Comparison of ENCODE assay signal across 8 mouse cellular contexts in the genomic region with DNA sequence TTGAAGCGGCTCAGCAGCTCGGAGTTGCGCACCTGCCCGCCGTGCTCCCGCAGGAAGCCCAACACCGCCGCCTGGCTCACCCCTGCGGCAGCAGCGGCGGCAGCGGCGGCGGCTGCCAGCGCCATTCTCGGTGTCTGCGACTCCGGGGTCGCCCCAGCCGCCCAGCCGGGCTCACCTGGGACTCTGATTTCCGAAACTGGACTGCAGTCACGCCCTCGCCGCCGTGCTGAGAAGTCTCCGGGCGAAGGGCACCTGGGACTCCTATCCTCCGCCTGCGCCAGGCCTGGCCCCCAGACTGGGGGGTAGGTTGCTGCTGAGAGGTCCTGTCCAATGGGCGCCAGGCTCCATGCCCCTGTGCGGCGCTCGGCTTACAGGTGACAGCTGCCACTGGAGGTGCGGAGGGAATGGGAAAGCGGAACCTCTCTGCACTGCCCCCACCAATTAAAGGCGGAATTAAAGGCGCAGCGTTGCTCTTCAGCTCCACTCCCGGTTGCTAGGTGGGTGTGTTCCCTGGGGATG. TPM values are rescaled to one million over a fixed set of nuclear protein-coding genes. Genes with fewer than 3 reads are reported as not detected.
A peak's percentile ranks its signal among the peaks of the same experiment; 100 is the strongest.
DNase-seq lines count a peak whose midpoint lies in the region; ATAC-seq and TF ChIP-seq lines count a peak whose summit lies in the region.

A gene (plus strand): TSS at position 384 of the 519 bp plus-strand sequence.
A gene (minus strand): TSS at position 492 of the 519 bp plus-strand sequence.

- WGBS in heart, embryonic 12.5 days, result 4% methylated on average over 40 of the region's 40 CpGs
- WGBS in cerebellum, adult 2 months, result 1% methylated on average over 40 of the region's 40 CpGs
- 2% methylated on average over 40 of the region's 40 CpGs for WGBS in kidney, postnatal 0 days
- WGBS in midbrain, postnatal 0 days, result 2% methylated on average over 37 of the region's 40 CpGs

- H3K9me3 ChIP-seq in heart, embryonic 12.5 days (replicated peaks), result no peaks in the 10 kb centered on the region
- no peaks in the 10 kb centered on the region for H3K9me3 ChIP-seq in kidney, postnatal 0 days (replicated peaks; ENCODE audit: low read length)
- H3K9me3 ChIP-seq in midbrain, postnatal 0 days (ENCODE audit: low read length), result no peaks in the 10 kb centered on the region

- no peak; the same call in 1 of the 2 replicates for TF ChIP-seq CTCF in cerebellum, adult 2 months (IDR thresholded peaks at IDR 0.05; ENCODE audit: borderline replicate concordance, insufficient read depth, low read depth, low read length)
- TF ChIP-seq CTCF in kidney, postnatal 0 days (IDR thresholded peaks at IDR 0.05; ENCODE audit: low read depth), result no peak; the same call in 1 of the 2 replicates
- TF ChIP-seq CTCF in midbrain, postnatal 0 days (IDR thresholded peaks at IDR 0.05), result peak; percentile 31

- H3K9ac ChIP-seq in heart, embryonic 12.5 days, result peak within 1 kb of the TSS; percentile 54
- H3K9ac ChIP-seq in kidney, postnatal 0 days (ENCODE audit: low read depth, low read length), result peak within 1 kb of the TSS; percentile 37; the same call in 1 of the 2 replicates
- H3K9ac ChIP-seq in midbrain, postnatal 0 days (replicated peaks; ENCODE audit: low read length, poor library complexity, severe bottlenecking), result peak within 1 kb of the TSS; percentile 70

- H3K4me1 ChIP-seq in heart, embryonic 12.5 days (replicated peaks), result peaks cover 19% of the 10 kb centered on the region
- H3K4me1 ChIP-seq in cerebellum, adult 2 months (ENCODE audit: control insufficient read depth, insufficient read depth, low read length), result peaks cover 6% of the 10 kb centered on the region; the same call in 1 of the 2 replicates
- peaks cover 10% of the 10 kb centered on the region for H3K4me1 ChIP-seq in kidney, postnatal 0 days (replicated peaks; ENCODE audit: insufficient read depth, low read length)
- peaks cover 9% of the 10 kb centered on the region; the same call in 1 of the 2 replicates for H3K4me1 ChIP-seq in midbrain, postnatal 0 days (ENCODE audit: insufficient read depth, low read length)

- no peak for DNase-seq in heart, adult 8-10 months (ENCODE audit: low spot score)
- peak; percentile 86 to 90 for DNase-seq in cerebellum, adult 2 months
- peak; percentile 52 to 61 for DNase-seq in frontal cortex, postnatal 14 days (ENCODE audit: low spot score in 2 of 2)
- DNase-seq in kidney, postnatal 0 days (ENCODE audit: low spot score), result no peak
- peak; percentile 82 for DNase-seq in liver
- peak; percentile 72 for DNase-seq in midbrain, postnatal 0 days (ENCODE audit: low spot score)

- H3K4me3 ChIP-seq in heart, embryonic 12.5 days, result peak within 1 kb of the TSS; percentile 55
- peak within 1 kb of the TSS; percentile 67 for H3K4me3 ChIP-seq in cerebellum, adult 2 months (replicated peaks; ENCODE audit: insufficient read depth, low read depth, low read length)
- peak within 1 kb of the TSS; percentile 43 for H3K4me3 ChIP-seq in kidney, postnatal 0 days (replicated peaks; ENCODE audit: low read depth, low read length)
- H3K4me3 ChIP-seq in midbrain, postnatal 0 days (ENCODE audit: low read depth, low read length), result peak within 1 kb of the TSS; percentile 62

- TF ChIP-seq POLR2A in cerebellum, adult 2 months (IDR thresholded peaks at IDR 0.05; ENCODE audit: borderline replicate concordance, insufficient read depth, low read length), result peak; percentile 51; the same call in 1 of the 2 replicates

- no peaks in the 10 kb centered on the region for H3K36me3 ChIP-seq in heart, embryonic 12.5 days
- H3K36me3 ChIP-seq in kidney, postnatal 0 days (ENCODE audit: insufficient read depth, low read length), result no peaks in the 10 kb centered on the region
- H3K36me3 ChIP-seq in midbrain, postnatal 0 days (ENCODE audit: insufficient read depth, low read length), result no peaks in the 10 kb centered on the region

- no peak within 1 kb of the TSS for H3K27ac ChIP-seq in heart, embryonic 12.5 days (ENCODE audit: poor library complexity, severe bottlenecking)
- H3K27ac ChIP-seq in cerebellum, adult 2 months (ENCODE audit: insufficient read depth, low read length), result peak within 1 kb of the TSS; percentile 61
- no peak within 1 kb of the TSS for H3K27ac ChIP-seq in kidney, postnatal 0 days
- 0 out of 2 replicates have a peak within 1 kb of the TSS, but pooled peaks have one; percentile 12 for H3K27ac ChIP-seq in midbrain, postnatal 0 days (ENCODE audit: low read depth, low read length)

- peak; percentile 33 for ATAC-seq in heart, embryonic 12.5 days (ENCODE audit: insufficient number of reproducible peaks, low FRiP score)
- no peak; the same call in 1 of the 2 replicates for ATAC-seq in kidney, postnatal 0 days (replicated peaks; ENCODE audit: low FRiP score, low read depth)
- ATAC-seq in midbrain, postnatal 0 days (ENCODE audit: low FRiP score), result peak; percentile 55; the same call in 1 of the 2 replicates
- ATAC-seq in activated CD4-positive, CD25-positive, alpha-beta regulatory T cell, adult 4 months, result no peak

- peak within 1 kb of the TSS; percentile 88 for H3K4me2 ChIP-seq in heart, embryonic 12.5 days
- peak within 1 kb of the TSS; percentile 78 for H3K4me2 ChIP-seq in kidney, postnatal 0 days (ENCODE audit: low read length)
- peak within 1 kb of the TSS; percentile 79 for H3K4me2 ChIP-seq in midbrain, postnatal 0 days (ENCODE audit: low read depth, low read length, poor library complexity, severe bottlenecking)

- peaks cover 59% of the 10 kb centered on the region for H3K27me3 ChIP-seq in heart, embryonic 12.5 days (replicated peaks)
- H3K27me3 ChIP-seq in cerebellum, adult 2 months (ENCODE audit: control insufficient read depth, insufficient read depth, low read length), result no peaks in the 10 kb centered on the region
- peaks cover 45% of the 10 kb centered on the region for H3K27me3 ChIP-seq in kidney, postnatal 0 days (ENCODE audit: insufficient read depth, low read length)
- H3K27me3 ChIP-seq in midbrain, postnatal 0 days (ENCODE audit: insufficient read depth, low read length), result peaks cover 30% of the 10 kb centered on the region

RNA-seq across cellular contexts. Expression of the first gene that starts in this region (rescaled TPM):
- not detected in 2 replicates for polyA plus RNA-seq in heart, embryonic 12.5 days (2016; fragmentation: Nextera tagmentation; extraction: Ambion mirVana)
- not detected for total RNA-seq in heart, adult 8-10 months (2022)
- polyA plus RNA-seq in cerebellum, adult 2 months (2012; rRNA removed), result 0.65 and 1.6 TPM in 2 replicates
- not detected in 2 replicates for polyA plus RNA-seq in kidney, postnatal 0 days (2015; fragmentation: Nextera tagmentation; extraction: Ambion mirVana)
- not detected in 2 replicates for total RNA-seq in midbrain, postnatal 0 days (2014; rRNA removed)
- 0.33 and 0.43 TPM in 2 replicates for polyA plus RNA-seq in midbrain, postnatal 0 days (2015; fragmentation: Nextera tagmentation; extraction: Ambion mirVana)
- polyA plus RNA-seq in activated CD4-positive, CD25-positive, alpha-beta regulatory T cell, adult 4 months (2017; shearing (Covaris generic)), result not detected

RNA-seq across cellular contexts. Expression of the second gene that starts in this region (rescaled TPM):
- 0.54 and 0.58 TPM in 2 replicates for polyA plus RNA-seq in heart, embryonic 12.5 days (2016; fragmentation: Nextera tagmentation; extraction: Ambion mirVana)
- total RNA-seq in heart, adult 8-10 months (2022), result under 1 TPM; 0.22 to 0.44 (median 0.34) TPM
- 23.1 and 27.1 TPM in 2 replicates for polyA plus RNA-seq in cerebellum, adult 2 months (2012; rRNA removed)
- polyA plus RNA-seq in kidney, postnatal 0 days (2015; fragmentation: Nextera tagmentation; extraction: Ambion mirVana), result 0.26 and 0.39 TPM in 2 replicates
- total RNA-seq in midbrain, postnatal 0 days (2014; rRNA removed), result 6.6 and 7.3 TPM in 2 replicates
- 3.5 and 4.0 TPM in 2 replicates for polyA plus RNA-seq in midbrain, postnatal 0 days (2015; fragmentation: Nextera tagmentation; extraction: Ambion mirVana)
- polyA plus RNA-seq in activated CD4-positive, CD25-positive, alpha-beta regulatory T cell, adult 4 months (2017; shearing (Covaris generic)), result not detected

Comparison
In these comparisons a context has a peak if more than half of its experiments do, and no peak if none do; other contexts are left out.
1. Peak in ATAC-seq, H3K4me3 ChIP-seq, H3K9ac ChIP-seq and H3K4me2 ChIP-seq in heart, embryonic 12.5 days; RNA of the genes that start here not detected or under 1 TPM.
2. H3K27ac ChIP-seq: peak in cerebellum, adult 2 months (single experiment) and midbrain, postnatal 0 days (single experiment); none in heart, embryonic 12.5 days (single experiment) and kidney, postnatal 0 days (single experiment).
3. DNase-seq: peak in cerebellum, adult 2 months (2 of 2), frontal cortex, postnatal 14 days (2 of 2), liver (single experiment) and midbrain, postnatal 0 days (single experiment); none in heart, adult 8-10 months (single experiment) and kidney, postnatal 0 days (single experiment).
4. Peak in every context shown above with its lines, with median percentiles within 50 percentile points of each other: H3K4me2 ChIP-seq, H3K4me3 ChIP-seq and H3K9ac ChIP-seq.